Mouse (Mus musculus) lung, postnatal 0 days (tissue): ENCODE measurements at regions not wholly inside any gene's neighbourhood (a gene's known extent, or its start where the extent isn't known, plus 50 kb on each side); places are given as distances from the start of the nearest gene placed in this dataset.

Experiments used
- ATAC-seq: fragments of 200-750 bp; cut with Nextera tagmentation; 2 replicates; pipeline ENCODE4 v1.8.0; 2017; ENCODE audit warnings: moderate library complexity
- DNase-seq: peaks from one replicate; pipeline ENCODE4 v3.0.0-alpha.2; 2016; ENCODE audit warnings: low spot score
- H3K27ac ChIP-seq: fragments of 300-500 bp; sonication (generic); 2 replicates; pipeline ENCODE4 v1.5.1; 2014; ENCODE audit warnings: antibody characterized with exemption, mild to moderate bottlenecking, low read length, mixed read lengths
- H3K27me3 ChIP-seq: fragments of 300-500 bp; sonication (generic); replicated peaks from 2 replicates; pipeline ENCODE4 v1.6.1; 2014; ENCODE audit warnings: low read length, mixed read lengths; ENCODE audit not compliant: insufficient read depth
- H3K36me3 ChIP-seq: fragments of 300-500 bp; sonication (generic); 2 replicates; pipeline ENCODE4 v1.6.1; 2014; ENCODE audit warnings: low read length, mixed read lengths; ENCODE audit not compliant: insufficient read depth
- H3K4me1 ChIP-seq: fragments of 300-500 bp; sonication (generic); 2 replicates; pipeline ENCODE4 v1.6.1; 2014; ENCODE audit warnings: antibody characterized with exemption, low read depth, low read length, mixed read lengths; ENCODE audit not compliant: insufficient read depth
- H3K4me2 ChIP-seq: fragments of 300-500 bp; sonication (generic); replicated peaks from 2 replicates; pipeline ENCODE4 v1.6.1; 2014; ENCODE audit warnings: low read depth, mild to moderate bottlenecking, low read length, moderate library complexity, mixed read lengths
- H3K4me3 ChIP-seq: fragments of 300-500 bp; sonication (generic); 2 replicates; pipeline ENCODE4 v1.5.1; 2014; ENCODE audit warnings: low read depth, low read length
- H3K9ac ChIP-seq: fragments of 300-500 bp; sonication (generic); replicated peaks from 2 replicates; pipeline ENCODE4 v1.6.1; 2014; ENCODE audit warnings: low read depth, mild to moderate bottlenecking
- H3K9me3 ChIP-seq: fragments of 300-500 bp; sonication (generic); 2 replicates; pipeline ENCODE4 v1.6.1; 2016; ENCODE audit warnings: low read length, mixed read lengths
- CTCF ChIP-seq: IDR thresholded peaks from 2 replicates; pipeline ENCODE4 v1.5.1; 2016; ENCODE audit warnings: antibody characterized with exemption, mild to moderate bottlenecking
- EP300 ChIP-seq: IDR thresholded peaks from 2 replicates; pipeline ENCODE4 v1.6.1; 2016; ENCODE audit warnings: antibody characterized with exemption, mild to moderate bottlenecking, control low read depth
- WGBS: fragments of 180-500 bp; shearing (Covaris S2); extraction: QIAGEN DNeasy Blood & Tissue Kit; methylation state at CpG from one replicate; pipeline ENCODE4 v1.1.7; 2014; 5-methylcytosine and 5-hydroxymethylcytosine counted together

DNA sequence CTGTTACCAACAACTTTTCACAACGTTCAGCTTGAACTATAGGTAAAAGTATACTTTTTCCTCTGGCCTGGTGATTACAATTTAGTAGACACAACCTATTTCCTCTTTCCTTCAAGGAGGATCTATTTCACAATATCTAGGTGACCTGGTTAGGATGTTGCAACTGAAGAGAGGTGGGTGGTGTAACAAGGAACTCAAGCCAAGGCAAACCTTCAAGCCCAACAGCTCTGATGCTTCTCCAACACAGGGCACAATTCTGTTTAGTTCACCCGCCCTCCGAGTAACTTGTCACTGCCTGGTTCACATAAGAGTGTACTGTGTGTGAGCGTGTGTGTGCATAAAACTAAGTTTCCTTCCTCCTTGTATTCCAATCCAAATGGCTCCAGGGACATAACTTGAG lies 161.2 kb upstream of the Far2 start:
- Histone ChIP-seq H3K4me1 (no peaks in the 10 kb centered on the region), H3K9ac (no peak overlapping the region), H3K4me3 (no peak overlapping the region), H3K27ac (no peak overlapping the region), H3K27me3 (no peaks in the 10 kb centered on the region), H3K9me3 (no peaks in the 10 kb centered on the region), H3K36me3 (no peaks in the 10 kb centered on the region), H3K4me2 (no peak overlapping the region)
- DNase-seq (peak; percentile 47), ATAC-seq (peak; percentile 72)
- no peak for TF ChIP-seq CTCF
- peak; percentile 42 for TF ChIP-seq EP300
- WGBS: 58% methylated on average over 4 of the region's 4 CpGs

DNA sequence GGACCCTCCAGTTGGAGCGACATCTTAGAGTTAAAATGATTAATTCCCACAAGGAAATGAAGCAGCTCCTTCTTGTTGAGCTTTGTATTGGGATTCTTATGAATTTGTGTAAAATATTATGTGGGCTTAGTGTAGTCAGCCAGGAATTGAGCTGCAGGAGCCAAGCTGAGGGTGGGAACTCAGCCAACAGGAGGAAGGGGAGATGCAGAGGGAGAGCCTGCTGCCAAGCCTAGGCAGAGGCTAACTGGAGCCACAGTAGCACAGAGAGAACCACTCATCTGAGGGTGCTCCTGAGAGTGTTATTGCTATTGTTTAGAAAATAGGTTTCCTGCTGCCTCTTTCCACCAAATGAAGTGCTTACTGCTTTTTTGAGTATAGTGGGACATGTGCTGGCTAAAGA lies 127.4 kb upstream of the Far2 start:
- no peaks in the 10 kb centered on the region for H3K27me3 ChIP-seq
- H3K36me3 ChIP-seq: no peaks in the 10 kb centered on the region
- no peak overlapping the region for H3K4me2 ChIP-seq
- H3K9me3 ChIP-seq: no peaks in the 10 kb centered on the region
- no peak for TF ChIP-seq EP300
- no peak for TF ChIP-seq CTCF
- WGBS: 28% methylated on average over 1 of the region's 1 CpGs
- H3K27ac ChIP-seq: no peak overlapping the region
- H3K4me3 ChIP-seq: no peak overlapping the region
- H3K9ac ChIP-seq: no peak overlapping the region
- no peak for DNase-seq
- ATAC-seq: no peak
- H3K4me1 ChIP-seq: no peaks in the 10 kb centered on the region

DNA sequence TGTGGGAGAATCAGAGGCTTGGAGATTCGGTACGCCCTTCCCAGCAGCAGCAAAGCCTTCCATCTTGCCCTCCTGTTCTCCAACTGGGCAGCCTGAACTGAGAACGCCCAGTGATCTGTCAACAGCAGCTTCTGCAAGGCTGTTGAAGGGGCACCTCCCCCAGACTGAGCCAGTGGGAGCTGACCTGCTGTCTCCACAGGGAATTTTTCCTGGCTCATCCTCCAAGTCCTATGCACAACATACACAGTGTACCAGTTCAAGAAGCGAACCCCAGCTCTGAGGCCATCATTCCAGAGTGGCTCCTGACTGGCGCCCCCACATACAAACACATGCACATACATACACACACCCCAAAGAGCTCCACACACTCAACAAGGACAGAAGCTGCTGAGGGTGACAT lies 126.0 kb upstream of the Far2 start:
- Histone ChIP-seq H3K27me3 (no peaks in the 10 kb centered on the region), H3K9me3 (no peaks in the 10 kb centered on the region), H3K4me1 (no peaks in the 10 kb centered on the region), H3K27ac (no peak overlapping the region), H3K36me3 (no peaks in the 10 kb centered on the region), H3K9ac (no peak overlapping the region), H3K4me2 (no peak overlapping the region), H3K4me3 (no peak overlapping the region)
- DNase-seq (no peak), ATAC-seq (no peak)
- TF ChIP-seq CTCF (no peak), EP300 (no peak)
- 65% methylated on average over 5 of the region's 5 CpGs for WGBS

DNA sequence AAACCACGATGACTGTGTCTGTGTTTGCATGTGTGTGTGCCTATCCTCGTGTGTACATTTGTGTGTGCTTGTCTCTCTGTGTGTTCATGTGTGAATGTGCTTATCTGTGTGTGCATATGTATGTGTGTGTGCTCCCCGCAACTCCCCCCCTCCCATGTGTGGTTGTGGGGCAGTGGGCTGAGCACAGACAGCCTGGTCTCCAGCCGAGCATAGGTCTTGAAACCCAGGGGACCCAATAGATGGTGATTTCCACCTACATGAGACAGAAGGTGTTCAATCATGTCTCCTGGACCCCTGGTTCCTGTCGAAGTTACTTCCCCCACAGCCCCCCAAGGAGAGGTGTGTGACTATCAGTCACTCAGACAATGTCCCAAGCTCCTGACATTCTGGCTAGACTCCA lies 124.6 kb upstream of the Far2 start:
- no peak for ATAC-seq

DNA sequence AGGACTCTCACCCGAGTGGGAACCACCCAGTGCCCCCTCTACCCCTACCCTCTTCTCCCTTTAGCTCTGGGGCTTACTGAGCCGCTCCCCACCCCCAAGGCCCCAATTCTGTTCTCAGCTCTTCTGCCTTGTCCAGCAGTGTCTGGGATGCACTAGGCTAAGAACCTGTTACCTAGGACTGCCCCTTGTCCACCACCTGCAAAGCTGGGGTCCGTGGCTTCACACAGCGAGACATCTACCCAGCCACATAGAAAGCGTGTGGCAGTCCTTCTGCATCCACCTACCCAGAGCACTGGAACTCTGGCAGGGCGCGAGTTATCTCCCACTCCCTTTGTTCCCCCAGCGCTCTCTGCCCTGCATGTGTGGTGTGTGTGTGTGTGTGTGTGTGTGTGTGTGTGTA lies 123.8 kb upstream of the Far2 start:
- ATAC-seq (no peak), DNase-seq (no peak)
- Histone ChIP-seq H3K9me3 (no peaks in the 10 kb centered on the region), H3K27me3 (no peaks in the 10 kb centered on the region), H3K27ac (no peak overlapping the region), H3K36me3 (no peaks in the 10 kb centered on the region), H3K9ac (no peak overlapping the region), H3K4me3 (no peak overlapping the region), H3K4me1 (no peaks in the 10 kb centered on the region), H3K4me2 (no peak overlapping the region)
- TF ChIP-seq CTCF (no peak), EP300 (no peak)
- WGBS: 89% methylated on average over 8 of the region's 8 CpGs

More for the DNA sequence above, 124.6 kb upstream of the Far2 start:
- no peak overlapping the region for H3K9ac ChIP-seq
- H3K27ac ChIP-seq: no peak overlapping the region
- no peaks in the 10 kb centered on the region for H3K4me1 ChIP-seq
- DNase-seq: no peak
- 73% methylated on average over 5 of the region's 5 CpGs for WGBS
- H3K36me3 ChIP-seq: no peaks in the 10 kb centered on the region
- H3K27me3 ChIP-seq: no peaks in the 10 kb centered on the region
- no peak overlapping the region for H3K4me2 ChIP-seq
- no peak for TF ChIP-seq CTCF
- TF ChIP-seq EP300: no peak
- H3K9me3 ChIP-seq: no peaks in the 10 kb centered on the region
- H3K4me3 ChIP-seq: no peak overlapping the region

DNA sequence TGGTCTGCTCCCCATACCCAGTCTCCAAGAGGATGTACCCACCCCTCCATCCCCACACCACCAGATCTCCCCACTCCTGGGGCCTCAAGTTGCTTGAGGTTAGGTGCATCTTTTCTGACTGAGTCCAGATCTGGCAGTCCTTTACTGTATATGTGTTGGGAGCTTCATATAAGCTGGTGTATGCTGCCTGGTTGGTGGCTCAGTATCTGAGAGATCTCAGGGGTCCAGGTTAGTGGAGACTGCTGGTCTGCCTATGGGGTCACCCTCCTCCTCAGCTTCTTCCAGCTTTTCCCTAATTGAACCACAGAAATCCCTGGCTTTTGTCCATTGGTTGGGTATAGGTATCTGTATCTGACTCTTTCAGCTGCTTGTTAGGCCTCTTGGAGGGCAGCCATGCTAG lies 118.1 kb upstream of the Far2 start:
- ATAC-seq: no peak
- no peak overlapping the region for H3K4me3 ChIP-seq
- H3K9me3 ChIP-seq: no peaks in the 10 kb centered on the region
- no peaks in the 10 kb centered on the region for H3K4me1 ChIP-seq
- no peaks in the 10 kb centered on the region for H3K27me3 ChIP-seq
- DNase-seq: no peak
- H3K9ac ChIP-seq: no peak overlapping the region
- no peak overlapping the region for H3K4me2 ChIP-seq
- TF ChIP-seq CTCF (no peak), EP300 (no peak)
- H3K36me3 ChIP-seq: no peaks in the 10 kb centered on the region
- H3K27ac ChIP-seq: no peak overlapping the region

DNA sequence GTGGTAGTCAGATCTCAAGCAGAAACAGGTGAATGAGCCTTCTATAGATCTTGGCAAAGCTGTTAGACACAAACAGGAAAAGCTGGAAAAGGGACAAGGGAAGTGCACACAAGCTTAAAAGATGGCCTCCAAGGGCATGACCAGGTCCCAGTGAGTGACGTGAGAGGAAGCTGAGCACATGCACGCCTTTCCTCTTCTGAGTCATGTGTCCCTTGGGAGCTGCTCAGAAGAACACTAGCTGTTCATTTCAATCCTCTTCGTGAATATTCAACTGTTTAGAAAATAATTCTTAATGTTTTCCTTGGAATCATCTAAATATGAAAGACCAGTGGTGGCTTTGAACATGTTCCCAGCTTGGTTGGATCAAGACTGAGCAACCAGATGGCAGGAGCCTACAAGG lies 103.0 kb upstream of the Far2 start:
- WGBS: 53% methylated on average over 3 of the region's 3 CpGs
- no peak for TF ChIP-seq CTCF
- TF ChIP-seq EP300: no peak

More for the DNA sequence above, 103.0 kb upstream of the Far2 start:
- no peak for DNase-seq
- Histone ChIP-seq H3K36me3 (no peaks in the 10 kb centered on the region), H3K4me3 (no peak overlapping the region), H3K4me1 (no peaks in the 10 kb centered on the region), H3K9me3 (no peaks in the 10 kb centered on the region), H3K9ac (no peak overlapping the region), H3K27ac (no peak overlapping the region), H3K4me2 (no peak overlapping the region), H3K27me3 (no peaks in the 10 kb centered on the region)
- ATAC-seq: no peak
